Mouse (Mus musculus): ENCODE results near the gene B4galt5.

The B4galt5 gene

DNA sequence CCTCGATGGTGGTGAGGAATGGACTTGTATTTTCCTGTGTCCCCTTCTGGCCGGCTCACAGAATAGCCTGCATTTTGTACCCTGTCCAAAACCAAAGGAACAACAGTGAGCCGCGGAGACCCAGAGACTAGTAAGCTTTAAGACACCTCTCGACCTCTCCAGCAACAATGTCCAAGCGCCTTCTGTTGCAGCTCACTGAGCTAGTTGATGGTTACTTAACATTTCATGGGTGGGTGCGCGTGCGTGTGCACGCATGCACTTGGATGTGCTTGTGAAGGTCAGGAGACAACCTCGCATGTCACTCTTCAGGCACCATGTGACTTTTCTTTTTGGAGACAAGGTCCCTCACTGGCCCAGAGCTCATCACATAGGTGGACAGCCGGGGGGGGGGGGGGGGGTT is 47.0 kb downstream of the B4galt5 start:
- peak; percentile 17 for DNase-seq

DNA sequence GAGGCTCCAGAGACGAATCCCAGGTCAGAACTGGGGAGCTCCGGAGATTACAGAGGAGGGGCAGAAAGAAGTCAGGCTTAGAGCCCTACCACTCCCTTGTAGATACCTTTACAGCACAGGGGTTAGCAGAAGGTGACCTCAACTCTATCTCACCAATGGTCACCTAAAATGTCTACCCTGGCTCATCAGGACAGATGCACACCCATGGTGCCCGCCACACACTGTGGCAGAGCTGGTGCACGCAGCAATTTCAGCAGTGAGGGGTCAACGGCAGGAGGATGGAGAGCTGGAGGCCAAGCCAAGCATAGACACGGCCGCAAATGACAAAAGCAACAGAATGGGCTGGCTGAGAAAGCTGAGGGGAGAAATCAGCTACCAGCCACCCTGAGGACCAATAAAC is 47.4 kb downstream of the B4galt5 start:
- DNase-seq: no peak

DNA sequence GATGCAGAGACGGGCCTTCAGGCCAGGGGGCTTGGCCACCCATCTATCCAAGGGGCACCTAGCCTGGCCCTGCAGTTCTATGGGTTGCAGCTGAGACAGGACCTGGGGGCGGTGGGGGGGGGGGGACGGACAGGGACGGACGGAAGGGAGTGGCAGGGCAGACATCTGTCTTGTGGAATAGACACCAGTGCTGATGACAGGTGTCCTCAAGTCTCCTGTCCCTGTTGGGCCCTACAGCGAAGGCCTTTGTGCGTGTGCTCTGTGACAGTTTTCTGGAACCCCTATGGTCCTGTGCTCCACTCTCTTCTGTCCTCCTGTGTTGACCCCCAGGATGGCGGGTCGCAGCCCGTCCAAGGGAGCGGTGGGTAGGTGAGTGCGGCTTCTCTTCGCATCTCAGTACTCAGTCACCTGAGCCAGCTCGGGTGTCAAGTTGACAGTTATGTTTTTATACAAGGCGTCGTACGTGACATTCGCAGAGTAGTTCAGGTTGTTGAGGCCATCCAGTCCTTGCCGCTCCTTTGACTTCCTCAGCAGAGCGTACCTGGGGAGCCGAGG is 48.0 kb downstream of the B4galt5 start:
- peak; percentile 44 for DNase-seq

DNA sequence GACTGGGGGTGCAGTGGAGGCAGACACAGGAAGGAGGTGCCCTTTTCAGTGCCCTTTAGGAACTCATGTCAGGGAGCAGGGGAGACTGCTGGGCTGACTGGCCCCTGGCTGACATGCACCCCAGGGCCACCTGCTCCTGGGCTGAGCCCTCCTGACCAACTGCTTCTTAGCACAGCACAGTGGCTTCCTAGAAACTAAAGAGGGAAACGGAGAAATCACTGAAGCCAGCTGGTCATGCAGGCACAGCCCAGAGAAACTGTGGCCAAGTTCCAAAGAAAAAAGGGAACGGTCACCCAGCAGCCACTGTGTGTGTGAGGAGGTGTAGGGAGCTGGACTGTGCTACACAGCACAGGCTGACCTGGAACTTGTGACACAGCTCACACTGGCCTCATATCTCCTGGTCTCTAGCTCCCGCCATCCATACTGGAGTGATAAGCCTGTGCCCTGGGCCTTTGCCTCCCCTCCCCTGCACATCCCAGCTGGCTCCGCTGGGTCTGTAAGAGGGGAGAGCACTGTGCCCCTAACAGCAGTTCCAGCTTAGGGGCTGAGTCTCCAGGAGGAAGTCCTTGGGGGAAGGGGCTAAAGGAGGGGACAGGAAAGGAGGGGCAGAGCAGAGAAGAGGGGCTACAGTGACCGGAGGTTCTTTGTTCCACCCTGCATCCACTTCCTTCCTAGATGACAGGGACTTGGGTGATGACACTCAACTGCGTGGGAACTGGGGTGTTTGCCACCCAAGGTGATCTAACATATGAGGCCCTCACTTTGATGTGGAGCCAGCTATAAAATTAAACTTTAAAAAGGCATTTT is 48.9 kb downstream of the B4galt5 start:
- DNase-seq: peak; percentile 76

DNA sequence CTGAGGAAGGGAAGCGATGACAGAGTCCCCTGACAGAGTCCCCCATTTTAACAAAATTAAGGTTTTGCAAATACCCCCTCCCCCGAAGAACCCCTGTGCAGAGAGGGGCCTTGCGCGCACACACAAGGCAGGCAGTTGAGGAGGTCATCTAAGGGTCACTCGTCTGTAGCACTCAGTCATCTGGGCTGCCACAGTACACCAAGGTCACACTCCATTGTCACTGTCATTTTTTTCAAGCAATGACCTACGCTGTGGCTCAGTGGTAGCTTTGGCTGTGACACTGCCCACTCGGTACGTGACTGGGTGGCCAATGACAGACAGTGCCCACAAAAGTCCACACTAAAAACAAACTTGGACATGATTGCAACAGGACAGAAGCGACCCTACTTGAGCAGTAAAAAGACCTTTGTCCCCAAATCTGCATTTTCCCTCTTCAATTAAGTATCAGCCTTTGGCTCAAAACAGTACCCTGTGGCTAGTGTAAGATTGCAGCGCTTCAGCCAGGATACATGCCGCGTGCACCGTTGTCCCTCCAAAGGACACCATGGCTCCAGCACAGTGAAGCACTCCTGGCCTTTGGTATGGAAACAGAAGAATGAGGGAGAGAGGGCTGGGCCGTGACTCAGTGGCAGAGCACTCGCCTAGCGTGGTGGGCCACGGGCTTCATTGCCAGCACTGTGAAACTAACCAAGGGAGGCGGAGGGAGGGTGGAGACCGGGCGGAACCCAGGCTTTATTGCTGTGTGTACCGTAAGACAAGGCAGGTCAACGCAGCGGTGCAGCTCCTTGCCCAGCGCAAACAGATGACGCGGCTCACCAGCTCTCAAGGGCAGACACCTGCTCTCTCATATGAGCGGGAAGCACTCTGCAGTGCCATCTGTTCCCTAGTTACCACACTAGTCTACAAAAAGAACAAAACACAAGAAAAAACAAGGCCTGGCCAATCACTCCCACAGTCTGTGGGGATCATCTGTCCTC is 50.0 kb downstream of the B4galt5 start:
- DNase-seq: peak; percentile 83

- peak; percentile 22 for DNase-seq
These were observed 51.0 kb downstream of the B4galt5 start for GRCm38 (mm10) chr2:167297985-167298384.

DNA sequence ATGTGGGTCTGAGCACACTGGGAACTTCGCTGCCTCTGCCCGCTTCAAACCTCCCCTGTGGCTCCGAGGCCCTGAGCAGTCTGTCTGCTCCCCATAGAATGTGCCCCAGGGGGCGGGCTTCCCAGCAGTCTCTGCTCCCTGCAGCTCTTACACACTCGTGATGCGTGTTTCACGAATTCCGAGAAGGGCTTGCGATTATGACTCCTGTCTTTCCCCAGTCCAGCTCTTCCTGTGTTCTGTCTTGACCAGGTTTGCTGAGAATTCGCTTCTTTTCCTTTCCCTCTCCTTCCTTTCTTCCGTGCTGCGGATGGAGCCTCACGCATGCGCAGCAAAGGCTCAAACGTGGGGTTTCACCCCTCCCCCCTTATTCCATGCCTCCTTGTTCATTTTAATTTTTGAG is 54.1 kb downstream of the B4galt5 start:
- DNase-seq: no peak

- DNase-seq: no peak
These were observed 54.8 kb downstream of the B4galt5 start for GRCm38 (mm10) chr2:167294216-167294615.

DNA sequence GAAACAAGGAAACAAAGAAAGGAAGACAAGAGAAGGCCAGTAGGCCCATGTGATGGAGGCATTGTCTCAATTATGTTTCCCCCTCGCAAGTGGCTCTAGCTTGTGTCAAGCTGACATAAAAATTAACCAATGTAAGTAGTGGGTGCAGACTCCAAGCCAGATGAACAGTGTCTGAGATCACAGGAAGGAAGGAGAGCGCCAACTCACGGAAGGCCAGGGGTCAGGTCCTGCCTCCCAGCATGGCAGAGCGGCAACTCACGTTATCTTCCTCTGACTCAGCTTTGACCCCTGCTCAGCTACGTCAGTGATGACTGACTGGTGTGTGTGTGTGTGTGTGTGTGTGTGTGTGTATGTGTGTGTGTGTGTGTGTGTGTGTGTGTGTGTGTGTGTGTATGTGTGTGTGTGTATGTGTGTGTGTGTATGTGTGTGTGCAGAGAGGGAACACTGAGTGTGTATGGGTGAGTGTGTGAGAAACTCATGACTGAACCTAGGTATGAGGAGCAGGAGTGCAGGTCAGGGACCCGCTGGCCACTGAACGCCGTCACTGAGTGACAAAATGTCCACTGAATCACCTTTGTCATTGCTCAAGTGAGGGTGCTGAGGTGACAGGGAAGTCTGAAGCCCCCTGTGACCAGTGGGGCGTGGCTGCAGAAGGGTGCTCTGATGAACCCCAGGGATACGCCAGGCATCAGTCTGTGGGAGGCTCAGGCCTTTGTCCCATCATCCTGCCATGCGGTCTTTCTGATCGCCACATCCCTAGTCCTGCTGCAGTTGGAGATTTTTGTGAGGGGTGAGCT is 55.5 kb downstream of the B4galt5 start:
- DNase-seq: peak; percentile 5

GRCm38 (mm10) chr2:167292854-167293253 is 56.1 kb downstream of the B4galt5 start:
- DNase-seq: peak; percentile 7

- no peak for DNase-seq
These were observed 56.8 kb downstream of the B4galt5 start for GRCm38 (mm10) chr2:167292151-167292591.

DNA sequence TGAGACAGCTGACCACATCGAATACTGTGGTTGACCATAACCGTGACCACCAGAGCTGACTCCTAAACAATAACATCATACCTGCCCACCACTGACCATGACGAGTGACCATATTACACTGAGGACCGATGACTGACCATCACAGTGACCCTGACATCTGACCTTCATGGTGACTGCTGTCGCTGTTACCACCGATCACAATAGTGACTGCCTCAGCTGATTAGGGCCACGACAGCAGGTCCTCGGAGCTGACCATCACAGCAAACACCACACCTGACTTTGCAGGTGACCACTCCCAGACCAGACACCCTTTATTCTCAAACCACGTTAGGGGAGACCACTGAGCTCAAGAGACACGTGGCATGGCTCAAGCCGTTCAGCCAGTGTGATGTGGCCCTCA is 57.3 kb downstream of the B4galt5 start:
- DNase-seq: no peak

- DNase-seq: peak; percentile 18
These were observed 67.5 kb downstream of the B4galt5 start for GRCm38 (mm10) chr2:167281461-167281860.

DNA sequence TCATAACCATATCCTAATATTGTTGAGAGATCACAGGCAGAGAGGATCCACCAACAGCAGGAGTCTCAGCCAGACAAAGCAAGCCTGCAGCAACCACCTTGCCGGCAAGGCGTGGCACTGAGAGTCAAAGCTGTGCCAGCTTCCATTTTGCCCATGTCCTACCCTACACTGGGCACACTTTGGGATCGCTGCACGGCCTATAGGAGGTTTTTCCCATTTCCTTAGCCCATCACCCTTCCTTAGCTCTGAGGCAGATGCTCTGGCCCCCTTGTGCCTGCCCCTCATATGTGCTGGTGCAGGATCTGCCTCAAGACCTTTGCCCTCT is 68.0 kb downstream of the B4galt5 start:
- DNase-seq: no peak

DNA sequence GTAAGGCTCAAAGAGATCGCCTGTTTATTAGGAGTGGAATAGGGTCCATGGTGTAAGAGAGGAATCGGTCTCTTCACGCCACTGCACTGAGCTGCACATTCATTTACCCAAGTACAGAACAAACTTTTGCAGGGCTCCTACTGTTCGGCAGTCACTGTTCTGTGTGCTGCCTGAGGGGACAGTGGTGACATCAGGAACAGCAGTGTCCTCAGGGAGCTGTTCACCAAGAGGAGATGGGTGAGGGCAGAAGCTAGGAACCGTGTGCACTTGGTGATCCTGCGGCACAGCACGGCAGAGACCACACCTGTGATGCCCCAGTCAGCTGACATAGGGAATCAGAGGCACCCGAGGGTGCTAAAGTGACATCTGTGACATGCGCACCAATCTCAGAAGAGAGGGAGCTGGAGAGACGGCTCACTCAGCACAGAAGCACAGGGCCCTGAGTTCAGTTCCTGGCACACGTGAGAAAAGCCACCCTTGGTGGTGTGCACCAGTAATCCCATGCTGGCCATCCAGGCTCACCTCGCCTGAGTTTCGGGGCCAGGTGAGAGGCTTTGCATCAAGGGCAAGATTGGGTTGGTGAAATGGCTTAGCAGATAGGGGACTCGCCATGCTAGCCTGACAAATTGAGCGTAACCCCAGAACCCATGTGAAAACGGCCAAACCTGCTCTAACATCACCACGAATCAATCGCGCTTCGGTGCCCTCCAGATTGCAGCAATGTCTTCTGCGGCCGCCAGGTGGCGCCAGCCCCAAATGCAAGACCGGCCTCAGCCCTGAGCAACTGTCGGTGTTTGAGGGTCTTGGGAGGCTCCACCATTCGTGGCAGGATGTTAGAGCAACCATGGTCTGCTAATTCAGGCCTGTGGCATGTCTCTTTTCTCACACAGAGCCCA is 68.6 kb downstream of the B4galt5 start:
- DNase-seq: peak; percentile 77

- DNase-seq: peak; percentile 54
These were observed 70.0 kb downstream of the B4galt5 start for GRCm38 (mm10) chr2:167278751-167279526.

DNA sequence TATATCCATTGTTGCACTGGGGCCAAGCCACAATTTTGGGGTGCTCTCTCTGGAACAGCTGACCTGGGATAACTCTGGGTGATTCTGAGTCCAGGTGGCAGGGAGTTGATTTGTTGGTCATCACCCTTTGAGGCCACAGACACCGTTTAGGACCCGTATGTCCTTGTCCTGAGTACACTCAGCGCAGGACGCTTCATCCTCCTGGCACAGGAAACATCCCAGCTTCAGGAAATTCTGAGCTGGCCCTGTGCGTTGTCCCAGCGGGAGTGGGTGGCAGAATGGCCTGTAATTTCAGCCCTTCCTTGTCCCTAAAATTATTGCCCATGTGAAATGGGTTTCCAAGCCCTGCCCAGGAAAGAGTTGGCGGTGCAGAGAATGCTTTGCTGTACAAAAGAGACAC is 71.0 kb downstream of the B4galt5 start:
- DNase-seq: peak; percentile 11

- DNase-seq: peak; percentile 3
These were observed 72.0 kb downstream of the B4galt5 start for GRCm38 (mm10) chr2:167277026-167277425.

DNA sequence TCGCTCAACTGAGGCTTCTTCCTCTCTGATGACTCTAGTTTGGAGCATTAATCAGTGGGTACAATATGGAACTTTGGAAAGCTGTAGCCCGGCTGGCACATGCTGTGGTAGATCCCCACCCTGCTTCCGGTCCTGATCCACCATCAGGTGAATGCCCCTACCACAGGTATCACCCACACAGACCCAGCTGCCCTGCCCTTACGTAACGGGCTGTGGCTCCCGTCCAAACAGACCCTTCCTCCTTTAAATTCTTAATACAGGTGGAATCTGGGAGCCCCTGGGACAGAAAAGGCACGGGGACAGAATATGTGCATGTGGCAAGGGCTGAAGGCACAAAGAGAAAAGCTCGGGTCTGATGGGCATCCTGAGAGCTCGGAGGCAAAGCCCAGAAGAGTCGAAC is 73.1 kb downstream of the B4galt5 start:
- peak; percentile 4 for DNase-seq

- peak; percentile 1 for DNase-seq
These were observed 74.1 kb downstream of the B4galt5 start for GRCm38 (mm10) chr2:167274713-167275465.

Measured in cerebellum, adult 11-12 months (tissue).